Comparison of ENCODE assay signal across 8 mouse cellular contexts in the genomic region with DNA sequence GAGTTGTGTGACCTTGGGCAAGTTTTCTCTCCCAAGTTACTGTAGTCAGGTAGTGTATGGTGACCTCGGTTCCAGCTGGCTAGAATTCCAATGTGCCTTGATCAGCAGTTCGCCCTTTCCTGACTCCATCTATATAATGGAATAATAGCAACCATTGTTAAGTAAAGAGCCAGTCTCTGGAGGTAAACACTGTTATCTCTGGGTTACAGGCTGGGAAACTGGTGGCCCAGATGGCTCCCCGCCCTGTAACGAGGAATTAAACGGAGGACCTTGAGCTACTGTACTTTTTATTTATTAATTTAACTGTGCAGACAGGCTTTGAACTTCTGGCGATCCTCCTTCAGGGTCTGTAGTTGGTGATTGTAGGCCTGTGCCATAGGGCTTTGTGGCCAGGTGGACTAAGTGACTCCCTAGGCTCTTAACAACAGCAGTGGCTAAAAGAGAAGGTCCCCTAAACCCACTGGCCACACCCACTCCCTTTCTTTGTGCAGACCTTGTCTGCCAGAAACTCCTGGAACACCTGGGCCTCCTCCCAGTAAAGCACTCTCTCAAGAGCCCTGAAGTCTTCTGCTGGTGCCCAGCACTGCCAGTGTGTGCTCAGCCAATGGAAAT. TPM values are rescaled to one million over a fixed set of nuclear protein-coding genes. Genes with fewer than 3 reads are reported as not detected.
DNase-seq lines count a peak whose midpoint lies in the region; ATAC-seq lines count a peak whose summit lies in the region.

No protein-coding gene starts in this region.

- peak overlapping the region; percentile 99 for H3K27ac ChIP-seq in intestine, embryonic 16.5 days (ENCODE audit: low read length)

- peaks cover 32% of the 10 kb centered on the region for H3K4me1 ChIP-seq in intestine, embryonic 16.5 days (ENCODE audit: control insufficient read depth, insufficient read depth, low read length)

- H3K9ac ChIP-seq in intestine, embryonic 16.5 days (ENCODE audit: low read depth, low read length): peak overlapping the region; percentile 93

- peak overlapping the region; percentile 89 for H3K4me2 ChIP-seq in intestine, embryonic 16.5 days (ENCODE audit: low read depth, low read length)

- no peaks in the 10 kb centered on the region for H3K36me3 ChIP-seq in intestine, embryonic 16.5 days (ENCODE audit: control insufficient read depth, insufficient read depth, low read length)

- DNase-seq in thymus, postnatal 14 days: peak; percentile 10
- DNase-seq in thymus, postnatal 25 days: no peak
- peak; percentile 11 to 44 for DNase-seq in lung, postnatal 4 days
- DNase-seq in yolk sac, embryonic 10.5 days (ENCODE audit: low spot score): peak; percentile 22
- no peak for DNase-seq in layer of hippocampus, postnatal 14 days (ENCODE audit: low spot score in 2 of 2)
- DNase-seq in adrenal gland, adult 2 months: no peak

- peak overlapping the region; percentile 83 for H3K4me3 ChIP-seq in intestine, embryonic 16.5 days (ENCODE audit: low read length)

- H3K27me3 ChIP-seq in intestine, embryonic 16.5 days (replicated peaks; ENCODE audit: control insufficient read depth, insufficient read depth, low read length): no peaks in the 10 kb centered on the region

- WGBS in intestine, embryonic 16.5 days: 33% methylated on average over 6 of the region's 6 CpGs

- ATAC-seq in erythroid progenitor cell, adult 5-6 weeks (replicated peaks; ENCODE audit: low FRiP score, poor library complexity, severe bottlenecking): peak; percentile 53
- peak; percentile 38 for ATAC-seq in intestine, embryonic 16.5 days

- peaks cover 3% of the 10 kb centered on the region; the same call in 1 of the 2 replicates for H3K9me3 ChIP-seq in intestine, embryonic 16.5 days (ENCODE audit: control insufficient read depth, low read length)

RNA-seq across cellular contexts. Expression of a gene that starts 0.8 kb away (rescaled TPM):
- 25.2 and 30.6 TPM in 2 replicates for total RNA-seq in erythroid progenitor cell, adult 5-6 weeks (2015; ENCODE audit: low replicate concordance)
- total RNA-seq in erythroid progenitor cell, adult 5-6 weeks (2017; ENCODE audit: low replicate concordance): 33.7 and 38.1 TPM in 2 replicates
- polyA plus RNA-seq in intestine, embryonic 16.5 days (2015; fragmentation: Nextera tagmentation; extraction: Ambion mirVana): 73.1 and 83.0 TPM in 2 replicates
- total RNA-seq in layer of hippocampus, postnatal 14 days (2021): 10 to 100 TPM; 45.3 to 64.1 TPM
- total RNA-seq in adrenal gland, adult 2 months (2021): 100 to 1,000 TPM; 122 to 130 TPM
- polyA plus RNA-seq in adrenal gland, adult 2 months (2012; rRNA removed): 7.4 and 9.6 TPM in 2 replicates

RNA-seq across cellular contexts. Expression of a gene that starts 0.9 kb away (rescaled TPM):
- 28.8 and 36.9 TPM in 2 replicates for total RNA-seq in erythroid progenitor cell, adult 5-6 weeks (2015; ENCODE audit: low replicate concordance)
- 19.2 and 25.7 TPM in 2 replicates for total RNA-seq in erythroid progenitor cell, adult 5-6 weeks (2017; ENCODE audit: low replicate concordance)
- 5.8 and 7.0 TPM in 2 replicates for polyA plus RNA-seq in intestine, embryonic 16.5 days (2015; fragmentation: Nextera tagmentation; extraction: Ambion mirVana)
- total RNA-seq in layer of hippocampus, postnatal 14 days (2021): 10 to 100 TPM; 16.7 to 17.4 TPM
- total RNA-seq in adrenal gland, adult 2 months (2021): 10 to 100 TPM; 12.3 to 16.6 TPM
- 35.7 and 42.8 TPM in 2 replicates for polyA plus RNA-seq in adrenal gland, adult 2 months (2012; rRNA removed)

Comparison
In these comparisons a context has a peak if more than half of its experiments do, and no peak if none do; other contexts are left out.
1. DNase-seq: peak in thymus, postnatal 14 days (single experiment), lung, postnatal 4 days (2 of 2) and yolk sac, embryonic 10.5 days (single experiment); none in thymus, postnatal 25 days (single experiment), layer of hippocampus, postnatal 14 days (0 of 2) and adrenal gland, adult 2 months (single experiment).